Mouse (Mus musculus) myocyte (in vitro differentiated cells): ENCODE results near the gene Gm49395.

Experiments
- CEBPB ChIP-seq: IDR thresholded peaks from 2 replicates; pipeline ENCODE4 v1.6.1; 2011; ENCODE audit warnings: mild to moderate bottlenecking, moderate library complexity; ENCODE audit not compliant: poor library complexity, insufficient read depth, severe bottlenecking
- MAX ChIP-seq: IDR thresholded peaks from one replicate; pipeline ENCODE4 v1.6.1; 2011; ENCODE audit warnings: low read depth, mild to moderate bottlenecking, control low read depth
- MYOD1 ChIP-seq, 3 experiments: IDR thresholded peaks; one replicate each; pipeline ENCODE4 v1.6.1; 2011; ENCODE audit warnings: control low read depth in 2 of 3, low read depth in 2 of 3, mild to moderate bottlenecking in 2 of 3, moderate library complexity in 1 of 3; ENCODE audit not compliant: insufficient read length in 2 of 3, control insufficient read depth in 1 of 3
- MYOG ChIP-seq, 3 experiments: IDR thresholded peaks; one replicate each; pipeline ENCODE4 v1.6.1; 2011; ENCODE audit warnings: control low read depth in 2 of 3, low read depth in 2 of 3, mild to moderate bottlenecking in 2 of 3; ENCODE audit not compliant: insufficient read length in 2 of 3, control insufficient read depth in 1 of 3, insufficient read depth in 1 of 3
- POLR2A ChIP-seq: IDR thresholded peaks from one replicate; pipeline ENCODE4 v1.6.1; 2011; ENCODE audit warnings: low read depth, mild to moderate bottlenecking, control low read depth, moderate library complexity; ENCODE audit not compliant: insufficient read length
- POLR2AphosphoS2 ChIP-seq: IDR thresholded peaks from one replicate; pipeline ENCODE4 v1.6.1; 2011; ENCODE audit warnings: low read depth, control low read depth; ENCODE audit not compliant: insufficient read length
- SRF ChIP-seq: IDR thresholded peaks from one replicate; pipeline ENCODE4 v1.6.1; 2011; ENCODE audit warnings: low read depth; ENCODE audit not compliant: control insufficient read depth, insufficient read length
- TCF12 ChIP-seq: IDR thresholded peaks from one replicate; pipeline ENCODE4 v1.6.1; 2011; ENCODE audit warnings: mild to moderate bottlenecking, control low read depth; ENCODE audit not compliant: poor library complexity, insufficient read depth, severe bottlenecking
- USF1 ChIP-seq: IDR thresholded peaks from one replicate; pipeline ENCODE4 v1.6.1; 2011; ENCODE audit warnings: low read depth, mild to moderate bottlenecking, control low read depth, moderate library complexity

DNA sequence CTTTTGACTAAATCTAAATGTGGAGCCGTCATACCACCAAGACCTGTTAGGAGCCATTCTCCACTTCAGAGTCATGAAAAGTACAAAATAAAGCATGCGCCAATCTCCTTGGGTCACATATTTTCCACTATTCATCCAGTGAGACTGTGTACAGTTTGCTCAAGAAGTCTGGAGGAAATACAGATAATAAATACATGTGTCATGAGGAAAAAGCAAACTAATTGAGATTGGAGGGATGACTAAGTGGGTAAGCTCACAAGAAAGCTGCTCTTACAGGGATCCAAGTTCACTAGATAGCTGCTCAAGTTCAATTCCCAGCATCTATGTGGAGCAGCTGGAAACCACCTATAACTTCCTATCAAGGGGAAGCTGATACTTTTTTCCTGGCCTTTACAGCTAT, 24.8 kb upstream of the Gm49395 start:
- TF ChIP-seq CEBPB (no peak), POLR2AphosphoS2 (no peak), MYOD1 (IDR thresholded peaks at IDR 0.05; ENCODE audit: control insufficient read depth in 1 of 3, insufficient read length in 2 of 3, low read depth in 2 of 3) (no peak), POLR2A (no peak), MAX (no peak), MYOG (IDR thresholded peaks at IDR 0.05; ENCODE audit: control insufficient read depth in 1 of 3, insufficient read depth in 1 of 3, insufficient read length in 2 of 3, low read depth in 2 of 3) (no peak), USF1 (no peak), SRF (no peak), TCF12 (no peak)
